Mouse (Mus musculus) lung, embryonic 14.5 days (tissue): Measurements from ENCODE around the gene Tmem63a. TPM values are rescaled to one million over a fixed set of nuclear protein-coding genes. Genes with fewer than 3 reads are reported as not detected.

ENCODE experiments used
- ATAC-seq: fragments of 200-750 bp; cut with Nextera tagmentation; 2 replicates; pipeline ENCODE4 v1.8.0; 2017; ENCODE audit warnings: mild to moderate bottlenecking, moderate TSS enrichment, moderate library complexity; ENCODE audit not compliant: insufficient read depth
- DNase-seq: peaks from one replicate; pipeline ENCODE4 v3.0.0-alpha.2; 2015
- H3K27ac ChIP-seq: fragments of 300-500 bp; sonication (generic); 2 replicates; pipeline ENCODE4 v1.5.1; 2014; ENCODE audit warnings: low read depth, mild to moderate bottlenecking, moderate library complexity
- H3K27me3 ChIP-seq: fragments of 300-500 bp; sonication (generic); 2 replicates; pipeline ENCODE4 v1.6.1; 2014; ENCODE audit warnings: low read length, control low read depth; ENCODE audit not compliant: insufficient read depth
- H3K36me3 ChIP-seq: fragments of 300-500 bp; sonication (generic); 2 replicates; pipeline ENCODE4 v1.6.1; 2014; ENCODE audit warnings: control low read depth; ENCODE audit not compliant: insufficient read depth
- H3K4me1 ChIP-seq: fragments of 300-500 bp; sonication (generic); 2 replicates; pipeline ENCODE4 v1.6.1; 2014; ENCODE audit warnings: antibody characterized with exemption, control low read depth; ENCODE audit not compliant: insufficient read depth
- H3K4me2 ChIP-seq: fragments of 300-500 bp; sonication (generic); 2 replicates; pipeline ENCODE4 v1.6.1; 2014; ENCODE audit warnings: mild to moderate bottlenecking
- H3K4me3 ChIP-seq: fragments of 300-500 bp; sonication (generic); 2 replicates; pipeline ENCODE4 v1.5.1; 2014; ENCODE audit warnings: low read depth, low read length
- H3K9ac ChIP-seq: fragments of 300-500 bp; sonication (generic); 2 replicates; pipeline ENCODE4 v1.6.1; 2014
- H3K9me3 ChIP-seq: fragments of 300-500 bp; sonication (generic); 2 replicates; pipeline ENCODE4 v1.6.1; 2016; ENCODE audit warnings: low read depth, low read length, control low read depth
- CTCF ChIP-seq: IDR thresholded peaks from 2 replicates; pipeline ENCODE4 v1.5.1; 2016; ENCODE audit warnings: antibody characterized with exemption, low read depth
- WGBS: fragments of 180-500 bp; shearing (Covaris S2); extraction: QIAGEN DNeasy Blood & Tissue Kit; methylation state at CpG from one replicate; pipeline ENCODE4 v1.1.7; 2014; 5-methylcytosine and 5-hydroxymethylcytosine counted together
- polyA plus RNA-seq: library from polyadenylated mRNA; unstranded; fragments of >200 nt; fragmentation: Nextera tagmentation; extraction: Ambion mirVana; gene quantifications from 2 replicates; pipeline ENCODE4 v1.2.1, GENCODE M21; 2014

The Tmem63a gene
- polyA plus RNA-seq, 1 experiment from 2014 or later: 10.9 TPM

DNA sequence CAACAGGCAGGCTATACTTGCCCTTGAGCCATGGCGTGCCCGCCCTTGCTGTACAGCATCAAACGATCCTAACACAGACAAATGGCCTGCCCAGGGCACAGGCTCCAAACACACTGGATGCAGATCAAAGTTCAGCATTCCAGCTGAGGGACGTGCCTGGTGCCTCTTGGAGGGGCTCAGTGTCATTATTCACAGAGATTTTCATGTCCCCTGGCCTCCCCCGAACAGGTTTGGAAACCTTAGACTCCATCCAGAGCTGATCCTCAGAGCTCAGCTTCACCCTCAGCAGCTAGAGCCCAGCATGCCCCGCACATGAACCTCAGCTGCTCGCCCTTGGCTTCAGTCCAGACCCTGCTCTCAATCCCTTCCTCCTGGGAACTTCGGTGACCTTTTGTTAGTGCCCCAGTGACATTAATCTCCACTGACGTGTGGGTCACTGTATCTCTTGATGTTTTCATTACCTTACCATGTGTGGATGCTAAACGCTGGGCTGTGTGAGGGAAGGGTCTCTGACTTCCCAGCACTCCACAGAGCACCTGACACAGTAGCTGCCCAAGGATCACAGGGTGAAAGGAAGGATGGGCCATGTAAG is 58.5 kb downstream of the Tmem63a start:
- TF ChIP-seq CTCF: no peak
- Histone ChIP-seq H3K27ac (no peak overlapping the region), H3K36me3 (no peaks in the 10 kb centered on the region), H3K4me3 (no peak overlapping the region), H3K4me1 (no peaks in the 10 kb centered on the region), H3K4me2 (no peak overlapping the region), H3K27me3 (no peaks in the 10 kb centered on the region), H3K9ac (no peak overlapping the region), H3K9me3 (no peaks in the 10 kb centered on the region)
- ATAC-seq: no peak
- 26% methylated on average over 10 of the region's 10 CpGs for WGBS
- DNase-seq: no peak

DNA sequence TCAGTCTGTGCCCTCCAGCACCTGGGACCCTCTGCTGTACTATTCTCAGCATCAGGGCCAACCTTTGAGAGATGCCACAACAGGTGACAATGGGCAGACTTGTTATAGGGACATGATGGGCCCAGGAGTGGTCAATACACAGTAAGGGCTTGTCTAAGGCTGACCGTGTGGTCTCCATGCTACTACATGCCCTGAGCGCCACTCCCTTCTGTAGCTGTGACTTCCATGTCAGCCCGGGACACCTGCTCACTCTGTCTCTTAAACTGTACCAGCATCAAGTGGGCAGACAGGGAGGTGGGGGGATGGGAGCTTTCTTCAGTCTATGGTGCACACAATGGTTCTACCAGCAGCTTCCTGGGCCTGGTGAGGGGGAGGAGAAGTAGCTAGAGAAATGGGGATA is 59.1 kb downstream of the Tmem63a start:
- Histone ChIP-seq H3K4me3 (no peak overlapping the region), H3K9me3 (no peaks in the 10 kb centered on the region), H3K36me3 (no peaks in the 10 kb centered on the region), H3K27ac (no peak overlapping the region), H3K4me2 (no peak overlapping the region), H3K4me1 (no peaks in the 10 kb centered on the region), H3K9ac (no peak overlapping the region), H3K27me3 (no peaks in the 10 kb centered on the region)
- no peak for TF ChIP-seq CTCF
- 71% methylated on average over 3 of the region's 3 CpGs for WGBS
- ATAC-seq: no peak
- DNase-seq: no peak

DNA sequence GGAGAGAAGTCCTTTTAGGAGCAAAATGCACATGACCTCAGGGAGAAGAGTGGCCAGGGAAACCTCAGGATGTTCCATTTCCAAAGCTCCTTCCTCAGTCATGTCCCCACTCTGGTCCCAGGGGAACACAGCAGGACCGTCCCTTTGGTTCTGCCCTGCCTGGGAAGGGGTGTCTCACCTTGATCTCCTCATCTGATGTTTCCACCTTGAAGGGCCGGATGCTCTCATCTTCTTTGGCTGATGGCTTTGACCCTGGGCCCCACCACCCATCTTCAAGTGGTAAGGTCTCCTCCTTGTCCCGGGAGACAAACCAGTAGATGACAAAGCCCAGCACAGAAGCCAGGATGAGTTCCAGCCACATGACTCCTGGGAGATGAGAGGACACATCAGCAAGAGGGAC is 59.5 kb downstream of the Tmem63a start:
- Histone ChIP-seq H3K27ac (no peak overlapping the region), H3K9ac (no peak overlapping the region), H3K36me3 (no peaks in the 10 kb centered on the region), H3K9me3 (no peaks in the 10 kb centered on the region), H3K4me3 (no peak overlapping the region), H3K27me3 (no peaks in the 10 kb centered on the region), H3K4me1 (no peaks in the 10 kb centered on the region), H3K4me2 (no peak overlapping the region)
- WGBS: 81% methylated on average over 3 of the region's 3 CpGs
- no peak for ATAC-seq
- DNase-seq: no peak
- TF ChIP-seq CTCF: no peak

GRCm38 (mm10) chr1:181003790-181004189 is 61.6 kb downstream of the Tmem63a start:
- Histone ChIP-seq H3K27ac (no peak overlapping the region), H3K27me3 (no peaks in the 10 kb centered on the region), H3K4me2 (no peak overlapping the region), H3K9ac (no peak overlapping the region), H3K9me3 (no peaks in the 10 kb centered on the region), H3K36me3 (no peaks in the 10 kb centered on the region), H3K4me1 (no peaks in the 10 kb centered on the region), H3K4me3 (no peak overlapping the region)
- TF ChIP-seq CTCF: no peak
- 72% methylated on average over 2 of the region's 2 CpGs for WGBS
- ATAC-seq: no peak
- DNase-seq: no peak

- no peaks in the 10 kb centered on the region for H3K27me3 ChIP-seq
- no peak overlapping the region for H3K4me2 ChIP-seq
- no peak overlapping the region for H3K9ac ChIP-seq
- H3K27ac ChIP-seq: no peak overlapping the region
- ATAC-seq (no peak), DNase-seq (no peak)
- H3K4me1 ChIP-seq: no peaks in the 10 kb centered on the region
- TF ChIP-seq CTCF: no peak
- 67% methylated on average over 8 of the region's 8 CpGs for WGBS
- H3K4me3 ChIP-seq: no peak overlapping the region
- no peaks in the 10 kb centered on the region for H3K36me3 ChIP-seq
- H3K9me3 ChIP-seq: no peaks in the 10 kb centered on the region
These were observed 63.2 kb downstream of the Tmem63a start for GRCm38 (mm10) chr1:181005331-181005730.

GRCm38 (mm10) chr1:181007831-181008230 is 65.7 kb downstream of the Tmem63a start:
- Histone ChIP-seq H3K36me3 (no peaks in the 10 kb centered on the region), H3K4me3 (no peak overlapping the region), H3K27me3 (no peaks in the 10 kb centered on the region), H3K27ac (no peak overlapping the region), H3K9me3 (no peaks in the 10 kb centered on the region), H3K4me2 (no peak overlapping the region), H3K4me1 (no peaks in the 10 kb centered on the region), H3K9ac (no peak overlapping the region)
- TF ChIP-seq CTCF: no peak
- DNase-seq: no peak
- 86% methylated on average over 6 of the region's 6 CpGs for WGBS
- ATAC-seq: no peak

GRCm38 (mm10) chr1:181008266-181008665 is 66.1 kb downstream of the Tmem63a start:
- Histone ChIP-seq H3K36me3 (no peaks in the 10 kb centered on the region), H3K4me2 (no peak overlapping the region), H3K4me1 (no peaks in the 10 kb centered on the region), H3K27me3 (no peaks in the 10 kb centered on the region), H3K9ac (no peak overlapping the region), H3K27ac (no peak overlapping the region), H3K4me3 (no peak overlapping the region), H3K9me3 (no peaks in the 10 kb centered on the region)
- ATAC-seq (no peak), DNase-seq (no peak)
- no peak for TF ChIP-seq CTCF
- WGBS: 90% methylated on average over 2 of the region's 2 CpGs

DNA sequence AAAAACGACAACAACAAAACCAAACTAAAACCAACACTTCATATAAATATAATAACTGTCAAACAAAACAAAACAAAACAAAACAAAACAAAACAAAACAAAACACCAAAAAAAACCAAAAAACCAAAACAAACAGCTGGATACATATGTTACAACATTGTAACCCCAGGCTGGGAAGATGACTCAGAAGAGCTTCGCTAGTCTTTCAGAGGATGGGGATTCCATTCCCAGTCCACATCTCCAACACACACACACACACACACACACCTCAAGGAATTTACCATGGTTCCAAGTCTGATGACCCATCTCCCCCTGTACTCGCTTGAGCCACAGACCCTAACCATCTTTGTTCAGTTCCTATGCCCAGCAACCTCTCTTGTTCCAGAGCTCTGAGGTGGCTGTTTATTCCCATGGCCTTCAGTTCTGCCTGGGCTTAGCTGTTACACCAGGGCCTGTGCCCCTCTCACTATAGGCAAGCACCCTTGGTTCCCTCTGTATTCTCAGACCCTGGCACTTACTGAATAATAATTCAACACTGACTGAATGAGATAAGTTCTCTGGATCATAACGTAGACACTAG is 67.0 kb downstream of the Tmem63a start:
- Histone ChIP-seq H3K9ac (no peak overlapping the region), H3K36me3 (no peaks in the 10 kb centered on the region), H3K27me3 (no peaks in the 10 kb centered on the region), H3K9me3 (no peaks in the 10 kb centered on the region), H3K27ac (no peak overlapping the region), H3K4me2 (no peak overlapping the region), H3K4me3 (no peak overlapping the region), H3K4me1 (no peaks in the 10 kb centered on the region)
- DNase-seq: no peak
- ATAC-seq: no peak
- no peak for TF ChIP-seq CTCF
- WGBS: 70% methylated on average over 4 of the region's 4 CpGs
